Mouse (Mus musculus) yolk sac, embryonic 10.5 days (tissue): Measurements from ENCODE around the gene Zfp385c.

ENCODE experiments used
- DNase-seq: peaks from one replicate; pipeline ENCODE4 v3.0.0-alpha.2; 2017; ENCODE audit warnings: low spot score

Zfp385c gene

GRCm38 (mm10) chr11:100692164-100692616 is at the start of gene Zfp385c:
Gene Zfp385c, minus strand, starts transcription at chr11:100692455.
- no peak for DNase-seq

GRCm38 (mm10) chr11:100741348-100741747 is 49.1 kb upstream of the Zfp385c start:
- DNase-seq = no peak

GRCm38 (mm10) chr11:100738749-100739148 is 46.5 kb upstream of the Zfp385c start:
- no peak for DNase-seq

- peak; percentile 100 for DNase-seq
Observed at GRCm38 (mm10) chr11:100738066-100738604, 45.9 kb upstream of the Zfp385c start, which contains the start of gene Rab5c. Gene Rab5c, minus strand, starts transcription at chr11:100738215.

GRCm38 (mm10) chr11:100737105-100737733 is 45.0 kb upstream of the Zfp385c start:
- DNase-seq = peak; percentile 83

- DNase-seq = peak; percentile 57
Observed at GRCm38 (mm10) chr11:100736746-100737080, 44.5 kb upstream of the Zfp385c start.

GRCm38 (mm10) chr11:100735954-100736745 is 43.9 kb upstream of the Zfp385c start:
- DNase-seq = no peak

GRCm38 (mm10) chr11:100735134-100735865 is 43.0 kb upstream of the Zfp385c start:
- DNase-seq = no peak

GRCm38 (mm10) chr11:100730477-100731205 is 38.4 kb upstream of the Zfp385c start:
- DNase-seq = peak; percentile 77

- no peak for DNase-seq
Observed at GRCm38 (mm10) chr11:100729976-100730375, 37.7 kb upstream of the Zfp385c start.

- no peak for DNase-seq
Observed at GRCm38 (mm10) chr11:100728601-100729000, 36.3 kb upstream of the Zfp385c start.

- DNase-seq = no peak
Observed at GRCm38 (mm10) chr11:100727201-100727600, 34.9 kb upstream of the Zfp385c start.

GRCm38 (mm10) chr11:100724919-100725512 is 32.8 kb upstream of the Zfp385c start:
- DNase-seq = peak; percentile 74

- DNase-seq = no peak
Observed at GRCm38 (mm10) chr11:100722493-100723028, 30.3 kb upstream of the Zfp385c start.

GRCm38 (mm10) chr11:100721776-100722492 is 29.7 kb upstream of the Zfp385c start:
- DNase-seq = no peak

GRCm38 (mm10) chr11:100721254-100721653 is 29.0 kb upstream of the Zfp385c start:
- DNase-seq = no peak

- no peak for DNase-seq
Observed at GRCm38 (mm10) chr11:100720345-100720744, 28.1 kb upstream of the Zfp385c start.

GRCm38 (mm10) chr11:100719893-100720292 is 27.6 kb upstream of the Zfp385c start:
- DNase-seq = no peak

- peak; percentile 62 for DNase-seq
Observed at GRCm38 (mm10) chr11:100719312-100719711, 27.1 kb upstream of the Zfp385c start.

- DNase-seq = no peak
Observed at GRCm38 (mm10) chr11:100718866-100719265, 26.6 kb upstream of the Zfp385c start.
